Mouse (Mus musculus) limb, embryonic 10.5 days (tissue): ENCODE data around the gene Fxr2. TPM values are rescaled to one million over a fixed set of nuclear protein-coding genes. Genes with fewer than 3 reads are reported as not detected.
"Not testable (repeated sequence)": the region's sequence is repeated elsewhere in the genome, so short reads cannot be mapped to it uniquely, and the experiment has no call there.

Source experiments
- DNase-seq: peaks from one replicate; pipeline ENCODE4 v3.0.0-alpha.2; 2017; ENCODE audit warnings: low spot score
- H3K27ac ChIP-seq: fragments of 300-500 bp; sonication (generic); 2 replicates; pipeline ENCODE4 v1.5.1; 2016; ENCODE audit warnings: mild to moderate bottlenecking
- H3K27me3 ChIP-seq: fragments of 300-500 bp; sonication (generic); 2 replicates; pipeline ENCODE4 v1.6.1; 2016; ENCODE audit warnings: low read depth, mild to moderate bottlenecking; ENCODE audit not compliant: poor library complexity, severe bottlenecking
- H3K36me3 ChIP-seq: fragments of 300-500 bp; sonication (generic); 2 replicates; pipeline ENCODE4 v1.6.1; 2016; ENCODE audit warnings: mild to moderate bottlenecking, moderate library complexity
- H3K4me1 ChIP-seq: fragments of 300-500 bp; sonication (generic); 2 replicates; pipeline ENCODE4 v1.6.1; 2016
- H3K4me3 ChIP-seq: fragments of 300-500 bp; sonication (generic); 2 replicates; pipeline ENCODE4 v1.5.1; 2016; ENCODE audit warnings: mild to moderate bottlenecking, moderate library complexity
- H3K9me3 ChIP-seq: fragments of 300-500 bp; sonication (generic); replicated peaks from 2 replicates; pipeline ENCODE4 v1.6.1; 2016; ENCODE audit warnings: mild to moderate bottlenecking
- WGBS: fragments of 180-500 bp; shearing (Covaris S2); methylation state at CpG from one replicate; pipeline ENCODE4 v1.1.7; 2016; 5-methylcytosine and 5-hydroxymethylcytosine counted together
- polyA plus RNA-seq: library from polyadenylated mRNA; unstranded; fragments of >200 nt; fragmentation: Nextera tagmentation; extraction: Ambion mirVana; gene quantifications from 2 replicates; pipeline ENCODE4 v1.2.1, GENCODE M21; 2016

Fxr2 gene
- polyA plus RNA-seq, 1 experiment from 2014 or later = 45.4 TPM

- DNase-seq = no peak
- 88% methylated on average over 3 of the region's 3 CpGs for WGBS
- Histone ChIP-seq H3K27ac (no peak overlapping the region), H3K4me1 (peaks cover 47% of the 10 kb centered on the region), H3K36me3 (no peaks in the 10 kb centered on the region), H3K9me3 (no peaks in the 10 kb centered on the region), H3K4me3 (no peak overlapping the region), H3K27me3 (peaks cover 41% of the 10 kb centered on the region)
Observed at GRCm38 (mm10) chr11:69601768-69602167, 31.0 kb upstream of the Fxr2 start.

GRCm38 (mm10) chr11:69603516-69603915 lies 29.3 kb upstream of the Fxr2 start:
- WGBS = 76% methylated on average over 8 of the region's 8 CpGs
- 0 out of 2 replicates have a peak overlapping the region, but pooled peaks have one; percentile 69 for H3K4me3 ChIP-seq

GRCm38 (mm10) chr11:69604347-69604746 lies 28.4 kb upstream of the Fxr2 start:
- Histone ChIP-seq H3K4me3 (peak overlapping the region; percentile 69), H3K27ac (peak overlapping the region; percentile 80), H3K9me3 (no peaks in the 10 kb centered on the region), H3K36me3 (no peaks in the 10 kb centered on the region), H3K4me1 (peaks cover 45% of the 10 kb centered on the region), H3K27me3 (peaks cover 41% of the 10 kb centered on the region)
- DNase-seq = no peak
- WGBS = 54% methylated on average over 3 of the region's 3 CpGs

More at GRCm38 (mm10) chr11:69603516-69603915, 29.3 kb upstream of the Fxr2 start:
- Histone ChIP-seq H3K27me3 (peaks cover 41% of the 10 kb centered on the region), H3K4me1 (peaks cover 47% of the 10 kb centered on the region), H3K9me3 (no peaks in the 10 kb centered on the region), H3K36me3 (no peaks in the 10 kb centered on the region), H3K27ac (no peak overlapping the region)
- DNase-seq = no peak

- WGBS = under 1% methylated on average over 72 of the region's 73 CpGs
- H3K27me3 ChIP-seq = peaks cover 41% of the 10 kb centered on the region
Observed at GRCm38 (mm10) chr11:69604795-69605664, 27.8 kb upstream of the Fxr2 start.

GRCm38 (mm10) chr11:69605726-69606490 lies 26.9 kb upstream of the Fxr2 start, which contains the start of gene Atp1b2:
TSS of gene Atp1b2 (minus strand) at chr11:69605942.
- H3K4me1 ChIP-seq = peaks cover 30% of the 10 kb centered on the region
- 3% methylated on average over 32 of the region's 32 CpGs for WGBS
- no peaks in the 10 kb centered on the region for H3K9me3 ChIP-seq
- H3K27ac ChIP-seq = peak within 1 kb of the TSS; percentile 80
- peak within 1 kb of the TSS; percentile 69 for H3K4me3 ChIP-seq
- H3K27me3 ChIP-seq = peaks cover 41% of the 10 kb centered on the region
- DNase-seq = peak; percentile 77
- H3K36me3 ChIP-seq = no peaks in the 10 kb centered on the region

More at GRCm38 (mm10) chr11:69604795-69605664, 27.8 kb upstream of the Fxr2 start:
- H3K4me3 ChIP-seq = peak overlapping the region; percentile 69
- peak overlapping the region; percentile 80 for H3K27ac ChIP-seq
- H3K4me1 ChIP-seq = peaks cover 38% of the 10 kb centered on the region
- DNase-seq = peak; percentile 49
- H3K36me3 ChIP-seq = no peaks in the 10 kb centered on the region
- H3K9me3 ChIP-seq = no peaks in the 10 kb centered on the region

GRCm38 (mm10) chr11:69606491-69606795 lies 26.3 kb upstream of the Fxr2 start:
- 49% methylated on average over 2 of the region's 2 CpGs for WGBS
- DNase-seq = no peak
- peak overlapping the region; percentile 69 for H3K4me3 ChIP-seq
- no peaks in the 10 kb centered on the region for H3K9me3 ChIP-seq
- H3K27me3 ChIP-seq = peaks cover 41% of the 10 kb centered on the region
- H3K27ac ChIP-seq = peak overlapping the region; percentile 56; the same call in 1 of the 2 replicates
- no peaks in the 10 kb centered on the region for H3K36me3 ChIP-seq
- H3K4me1 ChIP-seq = peaks cover 28% of the 10 kb centered on the region

- Histone ChIP-seq H3K9me3 (no peaks in the 10 kb centered on the region), H3K27ac (no peak overlapping the region), H3K4me3 (no peak overlapping the region), H3K27me3 (peaks cover 39% of the 10 kb centered on the region), H3K4me1 (peaks cover 28% of the 10 kb centered on the region), H3K36me3 (no peaks in the 10 kb centered on the region)
- 91% methylated on average over 2 of the region's 2 CpGs for WGBS
- DNase-seq = no peak
Observed at GRCm38 (mm10) chr11:69606832-69607231, 26.0 kb upstream of the Fxr2 start.

GRCm38 (mm10) chr11:69608525-69608924 lies 24.3 kb upstream of the Fxr2 start:
- H3K4me1 ChIP-seq = peaks cover 32% of the 10 kb centered on the region
- H3K36me3 ChIP-seq = no peaks in the 10 kb centered on the region
- H3K27ac ChIP-seq = no peak overlapping the region
- H3K4me3 ChIP-seq = no peak overlapping the region
- no peak for DNase-seq
- no peaks in the 10 kb centered on the region for H3K9me3 ChIP-seq
- H3K27me3 ChIP-seq = peaks cover 23% of the 10 kb centered on the region
- 90% methylated on average over 3 of the region's 3 CpGs for WGBS

GRCm38 (mm10) chr11:69609416-69609815 lies 23.4 kb upstream of the Fxr2 start:
- no peak for DNase-seq
- H3K36me3 ChIP-seq = no peaks in the 10 kb centered on the region
- no peak overlapping the region for H3K4me3 ChIP-seq
- H3K9me3 ChIP-seq = no peaks in the 10 kb centered on the region
- peaks cover 30% of the 10 kb centered on the region for H3K4me1 ChIP-seq
- H3K27me3 ChIP-seq = peaks cover 14% of the 10 kb centered on the region
- 63% methylated on average over 7 of the region's 7 CpGs for WGBS
- no peak overlapping the region for H3K27ac ChIP-seq

- Histone ChIP-seq H3K4me3 (no peak overlapping the region), H3K36me3 (no peaks in the 10 kb centered on the region), H3K9me3 (no peaks in the 10 kb centered on the region), H3K27ac (no peak overlapping the region), H3K27me3 (peaks cover 12% of the 10 kb centered on the region), H3K4me1 (peaks cover 15% of the 10 kb centered on the region)
- DNase-seq = no peak
- whole genome bisulfite sequencing = 73% methylated on average over 4 of the region's 4 CpGs
Observed at GRCm38 (mm10) chr11:69610899-69611298, 21.9 kb upstream of the Fxr2 start.

GRCm38 (mm10) chr11:69613553-69614256 lies 19.1 kb upstream of the Fxr2 start:
- Histone ChIP-seq H3K27ac (peak overlapping the region; percentile 69), H3K27me3 (peaks cover 33% of the 10 kb centered on the region), H3K9me3 (no peaks in the 10 kb centered on the region), H3K36me3 (no peaks in the 10 kb centered on the region), H3K4me3 (peak overlapping the region; percentile 18), H3K4me1 (peaks cover 11% of the 10 kb centered on the region)
- WGBS = 12% methylated on average over 19 of the region's 19 CpGs
- peak; percentile 87 for DNase-seq

- not testable (repeated sequence) for H3K36me3 ChIP-seq
Observed at GRCm38 (mm10) chr11:69614257-69614588, 18.6 kb upstream of the Fxr2 start.

More at GRCm38 (mm10) chr11:69614257-69614588, 18.6 kb upstream of the Fxr2 start:
- DNase-seq, H3K9me3 ChIP-seq: not testable (repeated sequence)
- H3K4me1 ChIP-seq = peaks cover 11% of the 10 kb centered on the region
- peak overlapping the region; percentile 18 for H3K4me3 ChIP-seq
- peaks cover 33% of the 10 kb centered on the region for H3K27me3 ChIP-seq
- H3K27ac ChIP-seq = peak overlapping the region; percentile 69; the same call in 1 of the 2 replicates
- 58% methylated on average over 11 of the region's 11 CpGs for WGBS
